Mouse (Mus musculus): Measurements from ENCODE around the gene Brpf3.

Brpf3 gene

GRCm38 (mm10) chr17:28875316-28875715 is 74.4 kb downstream of the Brpf3 start:
- DNase-seq, result peak; percentile 75

DNA sequence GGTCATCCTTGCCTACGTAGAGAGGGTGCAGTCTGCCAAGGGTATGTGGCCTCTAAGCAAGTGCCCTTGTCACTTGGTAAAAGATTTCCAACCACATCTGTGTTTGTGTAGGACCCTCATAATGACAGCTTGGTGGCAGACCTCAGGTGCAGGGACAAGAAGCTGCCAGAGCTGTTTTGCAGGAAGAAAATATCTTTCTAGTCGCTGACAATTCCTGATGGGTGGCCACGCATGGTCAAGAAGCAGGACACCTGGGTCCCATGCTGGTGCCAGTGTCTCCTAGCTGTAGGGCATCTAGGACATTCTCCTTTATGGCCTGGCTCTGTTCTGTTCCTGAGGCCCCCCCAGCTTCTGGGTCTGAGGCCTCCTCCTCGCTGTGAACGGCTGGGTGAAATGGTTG is 75.4 kb downstream of the Brpf3 start:
- no peak for DNase-seq

DNA sequence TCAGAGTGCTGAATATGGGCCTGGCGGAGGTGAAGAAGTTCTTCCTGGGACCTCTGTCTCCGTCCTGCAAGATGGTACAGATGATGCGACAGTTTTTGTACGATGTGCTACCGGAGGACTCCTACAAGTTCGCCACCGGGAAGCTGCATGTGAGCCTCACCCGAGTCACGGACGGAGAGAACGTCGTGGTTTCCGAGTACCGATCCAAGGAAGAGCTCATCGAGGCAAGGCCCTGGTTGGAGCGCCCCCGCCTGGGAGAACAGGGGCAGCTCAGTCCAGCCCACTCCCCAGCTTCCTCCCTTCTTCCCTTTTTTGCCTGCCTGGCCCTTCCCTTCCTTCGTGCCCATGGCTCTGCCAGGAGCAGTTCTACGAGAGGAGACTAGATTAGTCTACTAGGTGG is 75.9 kb downstream of the Brpf3 start:
- DNase-seq, result no peak

DNA sequence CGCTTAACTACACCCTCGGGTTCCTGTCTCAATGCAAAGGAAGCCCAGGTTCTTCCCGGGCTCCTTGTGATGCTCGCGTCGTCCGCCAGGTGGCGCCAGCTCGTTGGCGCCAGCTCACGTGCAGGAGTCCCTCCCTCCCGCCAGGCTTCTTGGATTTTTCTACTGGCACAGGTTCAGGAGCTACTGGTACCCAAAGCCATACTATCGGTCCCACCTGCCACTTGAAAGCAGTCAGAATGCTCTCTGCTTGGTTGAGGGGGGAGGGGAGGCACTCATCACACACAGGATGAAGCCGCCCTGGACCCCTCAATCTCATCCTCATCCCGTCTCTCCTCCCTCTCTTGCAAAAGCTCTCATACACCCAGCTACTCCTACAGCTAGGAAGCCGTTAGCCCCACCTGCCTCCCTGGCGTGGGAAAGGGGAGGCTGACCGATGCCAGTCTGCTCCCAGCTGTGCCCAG is 79.1 kb downstream of the Brpf3 start:
- peak; percentile 82 for DNase-seq

DNA sequence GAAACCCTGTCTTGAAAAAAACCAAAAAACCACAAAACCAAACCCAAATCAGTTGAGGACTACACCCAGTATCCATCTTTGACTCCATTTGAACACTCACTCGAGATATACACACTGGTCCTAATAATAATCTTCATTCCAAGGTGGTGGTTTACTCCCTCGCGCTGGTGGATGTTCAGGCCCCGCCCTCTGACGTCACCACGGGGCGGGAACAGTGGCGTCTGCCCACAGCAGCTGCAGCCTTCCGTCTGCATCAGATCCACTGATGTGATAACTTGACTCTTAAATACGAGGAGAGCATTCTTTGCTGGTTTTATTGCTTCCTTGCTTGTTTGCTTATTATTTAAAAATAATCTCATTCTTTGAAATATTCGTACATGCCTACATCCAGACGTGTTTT is 81.4 kb downstream of the Brpf3 start:
- peak; percentile 80 for DNase-seq

DNA sequence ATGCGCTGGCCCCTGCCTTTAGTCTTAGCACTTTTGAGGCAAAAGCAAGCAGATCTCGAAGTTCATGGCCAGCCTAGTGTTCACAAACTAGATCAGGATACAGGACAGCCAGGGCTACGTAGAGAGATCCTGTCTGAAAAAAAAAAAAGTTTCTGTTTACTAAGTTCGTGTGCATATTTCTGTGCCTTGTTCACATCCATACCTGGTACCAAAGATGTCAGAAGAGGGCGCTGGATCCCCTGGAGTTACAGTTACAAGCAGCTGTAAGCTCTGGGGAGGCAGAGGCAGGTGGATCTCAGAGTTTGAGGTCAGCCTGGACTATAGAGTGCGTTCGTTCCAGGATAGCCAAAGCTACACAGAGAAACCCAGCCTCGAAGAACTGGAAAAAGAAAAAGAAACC is 81.9 kb downstream of the Brpf3 start:
- peak; percentile 44 for DNase-seq

GRCm38 (mm10) chr17:28883941-28884516 is 83.1 kb downstream of the Brpf3 start:
- DNase-seq, result no peak

DNA sequence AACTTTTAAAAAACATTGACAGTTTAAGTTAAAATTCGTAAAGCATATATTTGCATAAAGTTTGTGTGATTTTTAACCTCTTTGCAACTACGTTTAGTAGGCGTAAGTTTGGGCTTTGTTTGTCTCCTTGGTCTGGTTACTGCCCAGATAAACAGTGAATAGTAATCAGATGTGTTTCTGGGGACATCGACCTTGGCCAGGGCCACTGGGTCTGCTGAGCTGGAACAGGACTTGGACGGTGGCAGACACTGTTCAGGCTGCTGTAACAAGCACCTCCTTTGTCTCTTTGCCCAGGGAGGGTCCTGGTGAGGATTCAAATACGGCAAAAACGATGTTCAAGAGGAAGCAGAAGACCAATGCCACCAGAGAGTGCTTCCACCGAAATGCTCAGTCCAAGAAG is 84.3 kb downstream of the Brpf3 start:
- no peak for DNase-seq

GRCm38 (mm10) chr17:28886266-28886665 is 85.4 kb downstream of the Brpf3 start:
- DNase-seq, result no peak

All from lung, postnatal 36 days (tissue).